Mouse (Mus musculus) lung, adult 2 months (tissue): ENCODE measurements around the gene Exoc2.

ENCODE experiments used
- CTCF ChIP-seq: fragments of 200-500 bp; IDR thresholded peaks from 2 replicates; pipeline ENCODE4 v1.5.1; 2011; ENCODE audit warnings: mild to moderate bottlenecking, low read length, control low read depth; ENCODE audit not compliant: insufficient read depth
- POLR2A ChIP-seq: fragments of 200-500 bp; IDR thresholded peaks from 2 replicates; pipeline ENCODE4 v1.6.1; 2011; ENCODE audit warnings: low read depth, mild to moderate bottlenecking, control low read depth, low read length, borderline replicate concordance; ENCODE audit errors: extremely low read depth

DNA sequence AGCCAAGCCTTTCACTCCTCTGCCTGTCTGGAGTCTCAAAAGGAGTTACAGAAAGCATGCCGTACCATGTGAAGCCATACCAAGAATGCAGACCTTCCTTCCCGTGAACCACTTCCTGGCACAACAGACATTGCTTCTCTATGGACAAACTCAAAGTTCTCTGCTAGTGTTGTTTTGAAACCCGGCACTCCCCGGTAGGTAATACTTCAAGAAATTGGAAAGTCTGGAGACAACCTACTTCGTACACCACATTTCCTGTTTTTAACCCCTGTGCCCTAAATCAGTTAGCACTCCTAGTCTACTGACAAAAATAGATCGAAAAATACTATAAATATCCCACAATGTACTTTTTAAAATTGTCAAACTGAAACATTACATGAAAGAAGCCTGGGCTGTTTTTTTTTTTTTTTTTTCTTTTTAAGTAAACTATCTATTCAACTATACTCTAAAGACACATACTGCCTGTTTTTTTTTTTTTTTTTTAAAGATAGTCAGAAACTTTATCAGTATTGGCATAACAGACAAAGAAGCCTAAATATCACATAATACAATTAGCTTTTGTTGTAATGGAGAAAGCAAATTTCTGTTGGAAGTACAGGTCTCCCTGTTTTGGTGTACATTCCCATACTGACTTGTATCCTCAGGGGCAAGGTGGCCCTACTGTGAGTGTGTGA is 140.3 kb downstream of the Exoc2 start:
- TF ChIP-seq CTCF (no peak), POLR2A (no peak)
